Mouse (Mus musculus) olfactory bulb, adult 2 months (tissue): ENCODE measurements at regions not wholly inside any gene's neighbourhood (a gene's known extent, or its start where the extent isn't known, plus 50 kb on each side); places are given as distances from the start of the nearest gene placed in this dataset.

Experiments used
- H3K27ac ChIP-seq: fragments of 200-500 bp; 2 replicates; pipeline ENCODE4 v1.5.1; 2012; ENCODE audit warnings: low read depth, low read length; ENCODE audit not compliant: insufficient read depth
- H3K4me1 ChIP-seq: fragments of 200-500 bp; 2 replicates; pipeline ENCODE4 v1.6.1; 2012; ENCODE audit warnings: low read length; ENCODE audit not compliant: control insufficient read depth, insufficient read depth
- H3K4me3 ChIP-seq: fragments of 200-500 bp; 2 replicates; pipeline ENCODE4 v1.5.1; 2012; ENCODE audit warnings: mild to moderate bottlenecking, low read depth, low read length, moderate library complexity; ENCODE audit not compliant: insufficient read depth
- CTCF ChIP-seq: fragments of 200-500 bp; IDR thresholded peaks from 2 replicates; pipeline ENCODE4 v1.5.1; 2012; ENCODE audit warnings: low read depth, mild to moderate bottlenecking, low read length, moderate library complexity; ENCODE audit not compliant: insufficient read depth
- POLR2A ChIP-seq: fragments of 200-500 bp; IDR thresholded peaks from 2 replicates; pipeline ENCODE4 v1.6.1; 2012; ENCODE audit warnings: mild to moderate bottlenecking, low read depth, low read length, moderate library complexity; ENCODE audit not compliant: insufficient read depth
- WGBS: fragments of 180-500 bp; shearing (Covaris S2); methylation state at CpG from one replicate; pipeline ENCODE4 v1.1.7; 2018; 5-methylcytosine and 5-hydroxymethylcytosine counted together

GRCm38 (mm10) chr2:75352564-75352963 lies 306.5 kb upstream of the Hnrnpa3 start:
- TF ChIP-seq POLR2A (no peak), CTCF (no peak)
- H3K27ac ChIP-seq: no peak overlapping the region
- peaks cover 4% of the 10 kb centered on the region; the same call in 1 of the 2 replicates for H3K4me1 ChIP-seq
- no peak overlapping the region for H3K4me3 ChIP-seq
- 63% methylated on average over 4 of the region's 4 CpGs for WGBS

GRCm38 (mm10) chr2:75356691-75357375 lies 302.2 kb upstream of the Hnrnpa3 start:
- Histone ChIP-seq H3K4me3 (no peak overlapping the region), H3K4me1 (peaks cover 4% of the 10 kb centered on the region; the same call in 1 of the 2 replicates), H3K27ac (no peak overlapping the region)
- TF ChIP-seq CTCF (no peak), POLR2A (no peak)
- 83% methylated on average over 8 of the region's 8 CpGs for WGBS

GRCm38 (mm10) chr2:75357516-75357915 lies 301.5 kb upstream of the Hnrnpa3 start:
- Histone ChIP-seq H3K27ac (no peak overlapping the region), H3K4me3 (no peak overlapping the region), H3K4me1 (peaks cover 4% of the 10 kb centered on the region; the same call in 1 of the 2 replicates)
- TF ChIP-seq CTCF (no peak), POLR2A (no peak)
- 85% methylated on average over 2 of the region's 2 CpGs for WGBS

GRCm38 (mm10) chr2:75360936-75361335 lies 298.1 kb upstream of the Hnrnpa3 start:
- no peak overlapping the region for H3K4me3 ChIP-seq

GRCm38 (mm10) chr2:75376666-75377065 lies 282.4 kb upstream of the Hnrnpa3 start:
- Histone ChIP-seq H3K4me1 (no peaks in the 10 kb centered on the region), H3K4me3 (no peak overlapping the region), H3K27ac (no peak overlapping the region)
- TF ChIP-seq CTCF: no peak
- TF ChIP-seq POLR2A: no peak
- WGBS: 87% methylated on average over 5 of the region's 5 CpGs

More at GRCm38 (mm10) chr2:75360936-75361335, 298.1 kb upstream of the Hnrnpa3 start:
- Histone ChIP-seq H3K27ac (no peak overlapping the region), H3K4me1 (no peaks in the 10 kb centered on the region)
- WGBS: 91% methylated on average over 3 of the region's 3 CpGs
- no peak for TF ChIP-seq POLR2A
- TF ChIP-seq CTCF: no peak

- WGBS: 51% methylated on average over 7 of the region's 7 CpGs
- no peak overlapping the region for H3K4me3 ChIP-seq
- no peak overlapping the region for H3K27ac ChIP-seq
- no peaks in the 10 kb centered on the region for H3K4me1 ChIP-seq
- TF ChIP-seq CTCF: no peak
- no peak for TF ChIP-seq POLR2A
Observed at GRCm38 (mm10) chr2:75385551-75386263, 273.4 kb upstream of the Hnrnpa3 start.

- no peaks in the 10 kb centered on the region for H3K4me1 ChIP-seq
- TF ChIP-seq CTCF: no peak
- TF ChIP-seq POLR2A: no peak
- no peak overlapping the region for H3K27ac ChIP-seq
- 93% methylated on average over 3 of the region's 3 CpGs for WGBS
- H3K4me3 ChIP-seq: no peak overlapping the region
Observed at GRCm38 (mm10) chr2:75386636-75387035, 272.4 kb upstream of the Hnrnpa3 start.

- TF ChIP-seq CTCF: no peak
- TF ChIP-seq POLR2A: no peak
- Histone ChIP-seq H3K4me3 (no peak overlapping the region), H3K27ac (no peak overlapping the region), H3K4me1 (no peaks in the 10 kb centered on the region)
- 95% methylated on average over 3 of the region's 3 CpGs for WGBS
Observed at GRCm38 (mm10) chr2:75392041-75392440, 267.0 kb upstream of the Hnrnpa3 start.

- no peak for TF ChIP-seq POLR2A
- no peak for TF ChIP-seq CTCF
- no peak overlapping the region for H3K4me3 ChIP-seq
- WGBS: 82% methylated on average over 6 of the region's 6 CpGs
- H3K4me1 ChIP-seq: no peaks in the 10 kb centered on the region
- H3K27ac ChIP-seq: no peak overlapping the region
Observed at GRCm38 (mm10) chr2:75394928-75395673, 264.0 kb upstream of the Hnrnpa3 start.

GRCm38 (mm10) chr2:75396016-75396415 lies 263.0 kb upstream of the Hnrnpa3 start:
- 51% methylated on average over 2 of the region's 2 CpGs for WGBS
- Histone ChIP-seq H3K4me1 (no peaks in the 10 kb centered on the region), H3K4me3 (no peak overlapping the region), H3K27ac (no peak overlapping the region)
- TF ChIP-seq CTCF (no peak), POLR2A (no peak)
